In genomic region chr9:69092119-69093013, GRCm38 (mm10) we compare ENCODE assay signal across 8 mouse cellular contexts.
A peak's percentile ranks its signal among the peaks of the same experiment; 100 is the strongest.
DNase-seq lines count a peak whose midpoint lies in the region; ATAC-seq lines count a peak whose summit lies in the region.

No protein-coding gene starts in this region.

- peaks cover 14% of the 10 kb centered on the region for H3K4me1 ChIP-seq in hindbrain, embryonic 10.5 days (replicated peaks)
- H3K4me1 ChIP-seq in hindbrain, embryonic 14.5 days (replicated peaks; ENCODE audit: control insufficient read depth, insufficient read depth, low read length), result peaks cover 12% of the 10 kb centered on the region; the same call in 1 of the 2 replicates

- H3K27me3 ChIP-seq in hindbrain, embryonic 10.5 days (ENCODE audit: insufficient read depth, poor library complexity, severe bottlenecking), result no peaks in the 10 kb centered on the region
- H3K27me3 ChIP-seq in hindbrain, embryonic 14.5 days (ENCODE audit: control insufficient read depth, insufficient read depth, low read length), result no peaks in the 10 kb centered on the region

- no peaks in the 10 kb centered on the region for H3K9me3 ChIP-seq in hindbrain, embryonic 10.5 days
- no peaks in the 10 kb centered on the region for H3K9me3 ChIP-seq in hindbrain, embryonic 14.5 days (ENCODE audit: control insufficient read depth, low read length)

- ATAC-seq in hindbrain, embryonic 14.5 days (ENCODE audit: low FRiP score), result no peak

- no peak overlapping the region; the same call in 1 of the 2 replicates for H3K27ac ChIP-seq in hindbrain, embryonic 10.5 days
- H3K27ac ChIP-seq in hindbrain, embryonic 14.5 days, result no peak overlapping the region

- peak; percentile 10 for DNase-seq in hindbrain, embryonic 10.5 days (ENCODE audit: low spot score)
- no peak for DNase-seq in hindbrain, embryonic 14.5 days (ENCODE audit: low spot score)
- peak; percentile 93 to 97 for DNase-seq in cerebellum, adult 18-20 months
- peak; percentile 92 for DNase-seq in gastrocnemius, postnatal 14 days
- DNase-seq in kidney, adult 18-20 months, result peak; percentile 87
- DNase-seq in left cerebral cortex, postnatal 4 days, result peak; percentile 67
- DNase-seq in ovary, postnatal 10 days (ENCODE audit: low spot score), result peak; percentile 87
- peak; percentile 80 for DNase-seq in urinary bladder, postnatal 25 days (ENCODE audit: low spot score)

- no peak overlapping the region for H3K9ac ChIP-seq in hindbrain, embryonic 14.5 days

- intact Hi-C loops in gastrocnemius, postnatal 14 days (cut with DNase I; ENCODE audit: low total_unique reads), result no loop called here
- intact Hi-C loops in left cerebral cortex, postnatal 4 days (cut with DNase I), result no loop called here

- no peak overlapping the region for H3K4me2 ChIP-seq in hindbrain, embryonic 14.5 days (replicated peaks)

- H3K4me3 ChIP-seq in hindbrain, embryonic 10.5 days, result no peak overlapping the region
- no peak overlapping the region for H3K4me3 ChIP-seq in hindbrain, embryonic 14.5 days (replicated peaks; ENCODE audit: low read length)

- no peaks in the 10 kb centered on the region for H3K36me3 ChIP-seq in hindbrain, embryonic 10.5 days
- H3K36me3 ChIP-seq in hindbrain, embryonic 14.5 days (replicated peaks; ENCODE audit: control insufficient read depth, insufficient read depth), result no peaks in the 10 kb centered on the region

- WGBS in hindbrain, embryonic 10.5 days, result 68% methylated on average over 15 of the region's 15 CpGs
- WGBS in hindbrain, embryonic 14.5 days, result 67% methylated on average over 15 of the region's 15 CpGs
